ENCODE assay signal across 9 mouse cellular contexts in the genomic region with DNA sequence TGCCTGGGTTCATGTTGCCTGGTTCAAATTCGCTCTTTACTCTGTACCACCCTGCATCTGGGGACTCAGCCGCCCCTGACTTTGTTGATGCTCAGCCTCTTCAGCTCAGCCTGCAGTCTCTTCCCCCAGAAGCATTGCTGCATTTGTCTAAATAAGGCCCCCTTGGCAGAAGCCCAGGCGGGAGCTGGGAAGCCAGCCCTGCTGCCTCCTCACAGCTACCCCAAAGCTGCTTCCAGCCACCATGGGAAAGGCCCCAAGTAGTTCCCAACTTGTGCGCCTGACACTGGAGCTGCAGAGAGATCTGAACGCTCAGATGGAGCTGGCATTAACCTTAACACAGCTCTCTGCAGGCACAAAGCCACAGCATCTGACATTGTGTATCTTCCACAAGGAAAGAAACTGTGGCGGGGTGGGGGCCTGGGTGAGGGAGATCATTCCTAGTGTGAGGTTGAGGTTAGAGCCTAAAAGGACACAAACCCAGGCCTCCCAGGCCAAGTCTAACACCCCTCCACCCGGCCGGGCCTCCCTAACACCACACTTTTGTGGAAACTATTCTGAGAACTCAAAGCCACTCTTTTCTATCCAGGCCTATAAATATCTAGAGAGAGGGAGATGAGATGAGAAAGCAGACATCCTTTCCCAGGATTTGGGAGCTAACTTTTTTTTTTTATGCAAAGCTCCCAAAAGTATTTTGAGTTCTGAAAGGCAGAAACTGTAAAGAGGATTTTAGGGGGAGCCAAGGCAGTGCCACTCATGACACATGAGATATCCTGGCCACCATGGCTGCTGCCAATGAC. TPM values are rescaled to one million over a fixed set of nuclear protein-coding genes. Genes with fewer than 3 reads are reported as not detected.
DNase-seq lines count a peak whose midpoint lies in the region; ATAC-seq lines count a peak whose summit lies in the region.
"Had no signal": no experiment of that assay in that cellular context is flagged by ENCODE, and none has a peak within 500 bp of the region (broad histone marks: within the 10 kb centered on the region; RNA-seq: fewer than 3 reads in every experiment).

No protein-coding gene starts in this region.

- no peak overlapping the region for H3K4me3 ChIP-seq in hindbrain, embryonic 15.5 days
- no peak overlapping the region for H3K4me3 ChIP-seq in hindbrain, embryonic 12.5 days
- no peak overlapping the region for H3K4me3 ChIP-seq in intestine, embryonic 16.5 days (ENCODE audit: low read length)
- H3K4me3 ChIP-seq: embryonic facial prominence, embryonic 12.5 days had no signal

- DNase-seq in frontal cortex, postnatal 14 days (ENCODE audit: low spot score in 2 of 2): peak; percentile 51 to 65
- peak; percentile 87 for DNase-seq in lung, postnatal 10 days
- DNase-seq in B cell, adult 2 months: no peak
- no peak for DNase-seq in spleen, postnatal 4 days (ENCODE audit: low spot score in 2 of 2)

- H3K36me3 ChIP-seq in hindbrain, embryonic 15.5 days: no peaks in the 10 kb centered on the region
- no peaks in the 10 kb centered on the region for H3K36me3 ChIP-seq in hindbrain, embryonic 12.5 days
- H3K36me3 ChIP-seq in intestine, embryonic 16.5 days (ENCODE audit: control insufficient read depth, insufficient read depth, low read length): no peaks in the 10 kb centered on the region
- H3K36me3 ChIP-seq: embryonic facial prominence, embryonic 12.5 days had no signal

- H3K9me3 ChIP-seq in hindbrain, embryonic 15.5 days: no peaks in the 10 kb centered on the region
- no peaks in the 10 kb centered on the region for H3K9me3 ChIP-seq in hindbrain, embryonic 12.5 days (replicated peaks)
- H3K9me3 ChIP-seq in intestine, embryonic 16.5 days (ENCODE audit: control insufficient read depth, low read length): no peaks in the 10 kb centered on the region
- H3K9me3 ChIP-seq: embryonic facial prominence, embryonic 12.5 days had no signal

- H3K4me1 ChIP-seq in hindbrain, embryonic 15.5 days (replicated peaks): peaks cover 9% of the 10 kb centered on the region; the same call in 1 of the 2 replicates
- 0 out of 2 replicates have a peak, but pooled peaks cover 6% of the 10 kb centered on the region for H3K4me1 ChIP-seq in hindbrain, embryonic 12.5 days
- peaks cover 5% of the 10 kb centered on the region; the same call in 1 of the 2 replicates for H3K4me1 ChIP-seq in intestine, embryonic 16.5 days (ENCODE audit: control insufficient read depth, insufficient read depth, low read length)

- 70% methylated on average over 8 of the region's 8 CpGs for WGBS in hindbrain, embryonic 15.5 days
- 79% methylated on average over 8 of the region's 8 CpGs for WGBS in hindbrain, embryonic 12.5 days
- WGBS in intestine, embryonic 16.5 days: 56% methylated on average over 8 of the region's 8 CpGs

- no peak overlapping the region for H3K4me2 ChIP-seq in hindbrain, embryonic 15.5 days
- H3K4me2 ChIP-seq in hindbrain, embryonic 12.5 days (replicated peaks): no peak overlapping the region
- no peak overlapping the region for H3K4me2 ChIP-seq in intestine, embryonic 16.5 days (ENCODE audit: low read depth, low read length)
- H3K4me2 ChIP-seq: embryonic facial prominence, embryonic 12.5 days had no signal

- no peak for ATAC-seq in hindbrain, embryonic 15.5 days (ENCODE audit: low FRiP score, low read depth)
- no peak for ATAC-seq in hindbrain, embryonic 12.5 days (ENCODE audit: low FRiP score)
- ATAC-seq in intestine, embryonic 16.5 days: peak; percentile 36; the same call in 1 of the 2 replicates
- no peak for ATAC-seq in monocyte, adult 5-6 weeks (replicated peaks; ENCODE audit: insufficient number of reproducible peaks, low FRiP score, low TSS enrichment, poor library complexity, severe bottlenecking)

- no peaks in the 10 kb centered on the region for H3K27me3 ChIP-seq in hindbrain, embryonic 15.5 days
- H3K27me3 ChIP-seq in hindbrain, embryonic 12.5 days: no peaks in the 10 kb centered on the region
- no peaks in the 10 kb centered on the region for H3K27me3 ChIP-seq in intestine, embryonic 16.5 days (replicated peaks; ENCODE audit: control insufficient read depth, insufficient read depth, low read length)
- H3K27me3 ChIP-seq: embryonic facial prominence, embryonic 12.5 days had no signal

- H3K27ac ChIP-seq in hindbrain, embryonic 15.5 days (replicated peaks): peak overlapping the region; percentile 14; the same call in 1 of the 2 replicates
- H3K27ac ChIP-seq in hindbrain, embryonic 12.5 days: no peak overlapping the region
- peak overlapping the region; percentile 77 for H3K27ac ChIP-seq in intestine, embryonic 16.5 days (ENCODE audit: low read length)
- H3K27ac ChIP-seq: embryonic facial prominence, embryonic 12.5 days had no signal

- H3K9ac ChIP-seq in hindbrain, embryonic 15.5 days: no peak overlapping the region
- H3K9ac ChIP-seq in hindbrain, embryonic 12.5 days: no peak overlapping the region
- 0 out of 2 replicates have a peak overlapping the region, but pooled peaks have one; percentile 16 for H3K9ac ChIP-seq in intestine, embryonic 16.5 days (ENCODE audit: low read depth, low read length)
- H3K9ac ChIP-seq: embryonic facial prominence, embryonic 12.5 days had no signal

RNA-seq across cellular contexts. Expression of a gene that starts 59.1 kb away (rescaled TPM):
- 17.6 and 17.7 TPM in 2 replicates for polyA plus RNA-seq in hindbrain, embryonic 15.5 days (2015; fragmentation: Nextera tagmentation; extraction: Ambion mirVana)
- polyA plus RNA-seq in hindbrain, embryonic 12.5 days (2016; fragmentation: Nextera tagmentation; extraction: Ambion mirVana): 7.5 and 8.0 TPM in 2 replicates
- polyA plus RNA-seq in intestine, embryonic 16.5 days (2015; fragmentation: Nextera tagmentation; extraction: Ambion mirVana): 17.6 and 18.7 TPM in 2 replicates
- not detected in 3 replicates for total RNA-seq in monocyte, adult 5-6 weeks (2017)

Comparison
In these comparisons a context has a peak if more than half of its experiments do, and no peak if none do; other contexts are left out.
1. DNase-seq: peak in frontal cortex, postnatal 14 days (2 of 2) and lung, postnatal 10 days (single experiment); none in B cell, adult 2 months (0 of 2) and spleen, postnatal 4 days (0 of 2).